Comparison of ENCODE assay signal across 27 mouse cellular contexts in the genomic region with DNA sequence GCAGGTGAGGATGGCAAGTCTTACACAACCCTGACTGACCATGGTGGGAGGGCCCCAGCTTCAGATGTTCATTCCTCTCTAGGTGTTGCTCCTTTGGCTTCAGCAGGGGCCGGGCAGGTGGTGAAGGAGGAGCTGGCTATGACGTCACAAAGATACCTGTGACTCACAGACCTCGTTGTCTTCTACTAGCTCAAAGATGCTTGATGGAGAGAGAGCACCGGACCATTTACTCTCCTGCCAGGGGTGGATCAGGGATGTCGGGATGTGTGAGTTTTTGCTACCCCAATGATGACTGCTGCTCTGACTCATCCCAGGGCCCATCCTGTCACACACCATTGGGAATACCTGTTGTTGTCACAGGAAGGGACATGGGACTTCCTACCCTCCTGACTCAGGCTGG. TPM values are rescaled to one million over a fixed set of nuclear protein-coding genes. Genes with fewer than 3 reads are reported as not detected.
A peak's percentile ranks its signal among the peaks of the same experiment; 100 is the strongest.
DNase-seq lines count a peak whose midpoint lies in the region; ATAC-seq and TF ChIP-seq lines count a peak whose summit lies in the region.
"Had no signal": no experiment of that assay in that cellular context is flagged by ENCODE, and none has a peak within 500 bp of the region (broad histone marks: within the 10 kb centered on the region; RNA-seq: fewer than 3 reads in every experiment).

Gene Iqcf3 (minus strand): TSS at position 101 of the 400 bp plus-strand sequence.

- no peak within 1 kb of the TSS for H3K4me2 ChIP-seq in stomach, postnatal 0 days (replicated peaks; ENCODE audit: low read depth)
- no peak within 1 kb of the TSS for H3K4me2 ChIP-seq in forebrain, embryonic 15.5 days (replicated peaks)

- 0 out of 2 replicates have a peak, but pooled peaks have one; percentile 18 for ATAC-seq in stomach, postnatal 0 days (ENCODE audit: low FRiP score, low TSS enrichment)
- no peak for ATAC-seq in forebrain, embryonic 15.5 days (replicated peaks)
- ATAC-seq: activated CD4-positive, CD25-positive, alpha-beta regulatory T cell, adult 4 months; CD4-positive, CD25-positive, alpha-beta regulatory T cell, adult 4 months; Patski had no signal

- no peak within 1 kb of the TSS for H3K9ac ChIP-seq in stomach, postnatal 0 days (ENCODE audit: low read length)
- no peak within 1 kb of the TSS for H3K9ac ChIP-seq in forebrain, embryonic 15.5 days (replicated peaks)

- no peaks in the 10 kb centered on the region for H3K27me3 ChIP-seq in testis, adult 2 months (ENCODE audit: control insufficient read depth, insufficient read depth, low read length)
- no peaks in the 10 kb centered on the region for H3K27me3 ChIP-seq in stomach, postnatal 0 days (ENCODE audit: control insufficient read depth, insufficient read depth, low read length)
- no peaks in the 10 kb centered on the region for H3K27me3 ChIP-seq in forebrain, embryonic 15.5 days
- H3K27me3 ChIP-seq: Patski had no signal

- TF ChIP-seq EP300 in stomach, postnatal 0 days (optimal IDR thresholded peaks at IDR 0.05) = no peak

- no peak for TF ChIP-seq CTCF in testis, adult 2 months (IDR thresholded peaks at IDR 0.05; ENCODE audit: control insufficient read depth, insufficient read depth, insufficient replicate concordance, low read depth, low read length)
- no peak for TF ChIP-seq CTCF in stomach, postnatal 0 days (IDR thresholded peaks at IDR 0.05; ENCODE audit: low read depth)

- peak; percentile 53; the same call in 1 of the 2 replicates for TF ChIP-seq POLR2A in testis, adult 2 months (IDR thresholded peaks at IDR 0.05; ENCODE audit: control insufficient read depth, low read depth, low read length)

- H3K4me3 ChIP-seq in testis, adult 2 months (ENCODE audit: control insufficient read depth, low read depth, low read length) = peak within 1 kb of the TSS; percentile 84
- no peak within 1 kb of the TSS for H3K4me3 ChIP-seq in stomach, postnatal 0 days (ENCODE audit: low read depth, low read length)
- no peak within 1 kb of the TSS for H3K4me3 ChIP-seq in forebrain, embryonic 15.5 days

- H3K27ac ChIP-seq in testis, adult 2 months (ENCODE audit: control insufficient read depth, insufficient read depth, low read depth, low read length) = peak within 1 kb of the TSS; percentile 71; the same call in 1 of the 2 replicates
- no peak within 1 kb of the TSS for H3K27ac ChIP-seq in stomach, postnatal 0 days (replicated peaks)
- H3K27ac ChIP-seq in forebrain, embryonic 15.5 days (replicated peaks) = no peak within 1 kb of the TSS

- no peaks in the 10 kb centered on the region for H3K4me1 ChIP-seq in testis, adult 2 months (ENCODE audit: control insufficient read depth, insufficient read depth, low read length)
- H3K4me1 ChIP-seq in stomach, postnatal 0 days (replicated peaks; ENCODE audit: control insufficient read depth, insufficient read depth) = no peaks in the 10 kb centered on the region
- no peaks in the 10 kb centered on the region for H3K4me1 ChIP-seq in forebrain, embryonic 15.5 days

- no peaks in the 10 kb centered on the region for H3K9me3 ChIP-seq in stomach, postnatal 0 days (ENCODE audit: control insufficient read depth, low read length)
- no peaks in the 10 kb centered on the region for H3K9me3 ChIP-seq in forebrain, embryonic 15.5 days
- H3K9me3 ChIP-seq: G1E had no signal

- H3K36me3 ChIP-seq in testis, adult 2 months (ENCODE audit: control insufficient read depth, insufficient read depth, low read length) = no peaks in the 10 kb centered on the region
- no peaks in the 10 kb centered on the region for H3K36me3 ChIP-seq in stomach, postnatal 0 days (ENCODE audit: control insufficient read depth, insufficient read depth, low read length)
- H3K36me3 ChIP-seq in forebrain, embryonic 15.5 days = no peaks in the 10 kb centered on the region
- H3K36me3 ChIP-seq: G1E had no signal

- 84% methylated on average over 5 of the region's 5 CpGs for WGBS in stomach, postnatal 0 days
- 90% methylated on average over 5 of the region's 5 CpGs for WGBS in forebrain, embryonic 15.5 days

- peak; percentile 74 for DNase-seq in heart, adult 11 months
- DNase-seq in heart, postnatal 36 days = no peak
- no peak for DNase-seq in testis, postnatal 14 days (ENCODE audit: low spot score)
- no peak for DNase-seq in stomach, postnatal 0 days (ENCODE audit: low spot score)
- DNase-seq: adrenal gland, adult 2 months; adrenal gland, adult 8-10 months; adrenal gland, postnatal 10 days; adrenal gland, postnatal 14 days; adrenal gland, postnatal 25 days; adrenal gland, postnatal 36 days; B cell, adult 2 months; cerebellum, adult 11 months; cerebellum, adult 11-12 months; cerebellum, adult 18-20 months had no signal

- intact Hi-C loops in heart, postnatal 36 days (cut with DNase I) = no loop called here

RNA-seq across cellular contexts. Expression of gene Iqcf3, which starts in this region (rescaled TPM):
- not detected for total RNA-seq in heart, postnatal 36 days (2021)
- polyA plus RNA-seq in testis, adult 2 months (2012; rRNA removed) = 594 and 612 TPM in 2 replicates
- not detected in 2 replicates for polyA plus RNA-seq in stomach, postnatal 0 days (2015; fragmentation: Nextera tagmentation; extraction: Ambion mirVana)
- not detected in 2 replicates for polyA plus RNA-seq in forebrain, embryonic 15.5 days (2015; fragmentation: Nextera tagmentation; extraction: Ambion mirVana)
- total RNA-seq: adrenal gland, adult 18-20 months; adrenal gland, adult 2 months; adrenal gland, adult 8-10 months; adrenal gland, postnatal 10 days; adrenal gland, postnatal 14 days; adrenal gland, postnatal 25 days; adrenal gland, postnatal 36 days; adrenal gland, postnatal 4 days; CH12.LX; ES-E14; G1E; MEL had no signal
- polyA plus RNA-seq: activated CD4-positive, CD25-positive, alpha-beta regulatory T cell, adult 4 months; adrenal gland, adult 2 months; brain, embryonic 14.5 days; C2C12; CD4-positive, CD25-positive, alpha-beta regulatory T cell, adult 4 months; G1E; Patski had no signal

Comparison
In these comparisons a context has a peak if more than half of its experiments do, and no peak if none do; other contexts are left out.
1. RNA of gene Iqcf3 (polyA plus RNA-seq): 594 to 612 TPM in testis, adult 2 months; not detected in stomach, postnatal 0 days and not detected in forebrain, embryonic 15.5 days; every median in the first group is over 100 times any median in the second.
2. Peak in ATAC-seq in stomach, postnatal 0 days; RNA of the gene not detected or under 1 TPM.